Mouse (Mus musculus): ENCODE measurements at regions not wholly inside any gene's neighbourhood (a gene's known extent, or its start where the extent isn't known, plus 50 kb on each side); places are given as distances from the start of the nearest gene placed in this dataset.
"Not testable (repeated sequence)": the region's sequence is repeated elsewhere in the genome, so short reads cannot be mapped to it uniquely, and the experiment has no call there.

GRCm38 (mm10) chr3:101224091-101224490, 63.6 kb downstream of the Cd2 start:
- H3K9me3 ChIP-seq: peaks cover 11% of the 10 kb centered on the region; the same call in 1 of the 2 replicates
- H3K27ac ChIP-seq: no peak overlapping the region
- 77% methylated on average over 7 of the region's 7 CpGs for WGBS
- H3K4me3 ChIP-seq: no peak overlapping the region
- no peaks in the 10 kb centered on the region for H3K27me3 ChIP-seq (replicated peaks)
- no peaks in the 10 kb centered on the region for H3K36me3 ChIP-seq
- H3K9ac ChIP-seq: no peak overlapping the region
- no peaks in the 10 kb centered on the region for H3K4me1 ChIP-seq
- ATAC-seq (ENCODE audit: low FRiP score, low read depth): no peak
- no peak overlapping the region for H3K4me2 ChIP-seq (replicated peaks)

DNA sequence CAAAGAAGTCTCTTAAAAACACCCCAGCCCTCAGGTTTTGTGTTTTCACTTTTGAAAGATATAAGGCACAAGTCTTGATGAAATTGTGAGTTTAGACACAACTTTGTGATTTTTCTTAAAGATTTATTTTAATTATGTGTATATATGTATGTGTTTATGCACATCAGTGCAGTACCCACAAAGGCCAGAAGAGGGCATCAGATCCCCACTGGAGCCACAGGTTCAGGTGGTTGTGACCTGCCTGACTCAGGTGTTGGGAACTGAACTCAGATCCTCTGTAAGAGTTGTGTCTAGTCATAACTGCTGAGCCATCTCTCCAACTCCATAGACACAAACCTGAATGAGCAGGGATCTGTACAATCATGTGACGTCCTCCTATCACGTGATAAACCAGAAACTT, 67.8 kb downstream of the Cd2 start:
- ATAC-seq (ENCODE audit: low FRiP score, low read depth): no peak

DNA sequence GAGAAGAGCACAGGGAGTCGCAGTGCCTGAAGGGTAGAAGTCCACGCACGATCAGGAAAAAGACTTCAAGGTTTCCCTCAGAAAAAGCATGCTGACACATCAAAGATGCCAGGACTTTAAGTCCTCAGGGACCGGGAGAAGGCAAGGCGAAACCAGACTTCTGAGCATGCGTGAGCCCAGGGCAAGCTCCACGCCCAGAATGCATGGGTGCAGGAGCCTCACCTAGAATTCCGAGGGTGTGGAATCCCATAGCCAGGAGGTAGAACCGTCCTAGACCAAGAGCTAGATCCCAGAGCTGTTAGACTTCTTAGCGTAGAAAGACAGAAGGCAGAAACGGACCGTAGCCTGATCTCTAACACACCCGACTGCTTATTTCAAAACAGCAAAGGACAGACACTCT, 71.0 kb downstream of the Cd2 start:
- Histone ChIP-seq H3K4me2 (replicated peaks) (no peak overlapping the region), H3K36me3 (no peaks in the 10 kb centered on the region), H3K27me3 (replicated peaks) (no peaks in the 10 kb centered on the region), H3K27ac (no peak overlapping the region), H3K4me3 (no peak overlapping the region), H3K9ac (no peak overlapping the region), H3K9me3 (peaks cover 11% of the 10 kb centered on the region; the same call in 1 of the 2 replicates), H3K4me1 (peaks cover 19% of the 10 kb centered on the region)
- 90% methylated on average over 13 of the region's 13 CpGs for WGBS
- ATAC-seq (ENCODE audit: low FRiP score, low read depth): no peak

More for the DNA sequence above, 67.8 kb downstream of the Cd2 start:
- no peaks in the 10 kb centered on the region for H3K27me3 ChIP-seq (replicated peaks)
- H3K27ac ChIP-seq: no peak overlapping the region
- H3K9ac ChIP-seq: no peak overlapping the region
- WGBS: 94% methylated on average over 2 of the region's 2 CpGs
- peaks cover 11% of the 10 kb centered on the region; the same call in 1 of the 2 replicates for H3K9me3 ChIP-seq
- H3K4me1 ChIP-seq: no peaks in the 10 kb centered on the region
- H3K36me3 ChIP-seq: no peaks in the 10 kb centered on the region
- H3K4me2 ChIP-seq (replicated peaks): no peak overlapping the region
- no peak overlapping the region for H3K4me3 ChIP-seq

DNA sequence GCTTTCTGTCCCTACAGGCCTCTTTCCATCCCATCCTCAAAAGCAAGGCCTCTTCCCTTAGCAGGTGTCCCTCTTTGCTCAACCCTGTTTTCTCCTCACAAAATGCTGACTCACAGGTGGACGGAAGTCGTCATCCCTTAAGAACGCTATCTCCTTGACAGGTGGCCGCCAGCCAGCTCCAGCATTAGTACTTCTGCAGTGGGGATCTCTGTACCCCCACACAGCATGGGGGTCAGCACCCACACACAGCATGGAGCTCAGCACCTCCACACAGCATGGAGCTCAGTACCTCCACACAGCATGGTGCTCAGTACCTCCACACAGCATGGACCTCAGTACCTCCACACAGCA, 74.6 kb downstream of the Cd2 start:
- no peak overlapping the region for H3K4me3 ChIP-seq
- H3K9me3 ChIP-seq: no peaks in the 10 kb centered on the region
- H3K4me1 ChIP-seq: peaks cover 22% of the 10 kb centered on the region
- peak; percentile 7 for ATAC-seq (ENCODE audit: low FRiP score, low read depth)
- H3K27me3 ChIP-seq (replicated peaks): no peaks in the 10 kb centered on the region
- peak overlapping the region; percentile 44; the same call in 1 of the 2 replicates for H3K4me2 ChIP-seq (replicated peaks)
- H3K9ac ChIP-seq: no peak overlapping the region
- peak overlapping the region; percentile 46; the same call in 1 of the 2 replicates for H3K27ac ChIP-seq
- 60% methylated on average over 4 of the region's 4 CpGs for WGBS
- H3K36me3 ChIP-seq: no peaks in the 10 kb centered on the region

DNA sequence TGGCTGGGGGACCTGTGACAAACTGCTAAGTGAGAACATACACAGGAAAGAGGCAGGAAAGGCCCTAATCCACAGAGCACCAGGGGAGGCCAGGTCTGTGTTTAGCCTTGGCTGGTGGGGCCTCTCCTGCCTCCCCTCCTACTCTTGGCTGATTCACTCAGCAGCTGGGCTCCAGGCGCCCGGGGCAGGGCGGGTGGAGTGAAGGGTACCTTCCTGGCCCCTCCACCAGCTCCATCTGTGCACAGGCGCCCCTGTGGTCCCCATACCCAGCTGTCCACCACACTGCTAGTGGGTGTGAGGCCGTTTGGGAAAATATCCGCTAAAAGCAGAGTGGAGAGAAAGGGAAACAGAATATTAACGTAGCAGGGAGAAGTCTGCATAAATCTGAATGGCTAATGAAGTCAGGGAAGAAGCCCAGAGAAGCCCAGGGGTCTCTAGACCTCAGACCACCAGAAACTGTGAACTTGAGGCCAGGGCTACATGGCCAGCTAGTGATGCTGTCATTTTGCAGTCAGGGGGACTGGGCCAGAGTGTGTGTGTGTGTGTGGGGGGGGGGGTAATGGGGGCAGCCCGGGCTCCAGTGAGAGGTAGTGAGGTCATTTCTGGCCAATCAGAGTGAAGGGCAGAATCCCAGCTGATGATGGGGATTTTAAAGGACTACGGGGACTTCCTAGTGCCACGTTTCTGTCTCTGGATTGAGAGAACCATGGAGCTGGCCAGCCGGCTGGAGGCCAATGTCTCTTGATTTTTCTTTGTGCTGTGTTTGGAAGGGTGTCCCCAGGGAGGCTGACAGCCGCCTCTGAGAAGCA, 75.1 kb downstream of the Cd2 start:
- Histone ChIP-seq H3K9ac (no peak overlapping the region), H3K9me3 (no peaks in the 10 kb centered on the region), H3K36me3 (no peaks in the 10 kb centered on the region), H3K4me3 (no peak overlapping the region), H3K27me3 (replicated peaks) (no peaks in the 10 kb centered on the region), H3K4me1 (peaks cover 22% of the 10 kb centered on the region), H3K4me2 (replicated peaks) (peak overlapping the region; percentile 44), H3K27ac (peak overlapping the region; percentile 80; the same call in 1 of the 2 replicates)
- WGBS: 6% methylated on average over 12 of the region's 12 CpGs
- peak; percentile 93 for ATAC-seq (ENCODE audit: low FRiP score, low read depth)

DNA sequence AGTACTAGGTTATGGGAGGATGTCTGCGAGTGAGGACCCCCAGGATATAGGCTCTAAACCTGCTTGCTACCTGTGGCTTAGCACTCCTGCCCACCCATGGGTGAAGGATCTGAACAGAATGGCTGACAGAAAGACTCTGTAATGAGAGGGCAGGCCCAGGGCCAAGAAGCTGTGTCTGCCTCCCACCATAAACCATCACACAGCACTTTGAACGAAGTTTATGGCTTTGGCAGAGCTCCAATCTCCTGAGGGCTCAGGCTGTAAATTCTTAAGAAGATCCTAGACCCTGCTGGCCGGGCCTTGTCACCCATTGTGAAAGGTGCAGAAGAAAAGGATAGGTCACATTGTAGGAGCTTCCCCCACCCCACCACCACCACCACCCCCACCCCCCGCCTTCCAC, 75.8 kb downstream of the Cd2 start:
- no peak overlapping the region for H3K9ac ChIP-seq
- ATAC-seq (ENCODE audit: low FRiP score, low read depth): peak; percentile 72
- H3K27me3 ChIP-seq (replicated peaks): no peaks in the 10 kb centered on the region
- no peaks in the 10 kb centered on the region for H3K36me3 ChIP-seq
- peak overlapping the region; percentile 44 for H3K4me2 ChIP-seq (replicated peaks)
- 12% methylated on average over 4 of the region's 4 CpGs for WGBS
- no peaks in the 10 kb centered on the region for H3K9me3 ChIP-seq
- peak overlapping the region; percentile 80; the same call in 1 of the 2 replicates for H3K27ac ChIP-seq
- H3K4me1 ChIP-seq: peaks cover 22% of the 10 kb centered on the region
- no peak overlapping the region for H3K4me3 ChIP-seq

GRCm38 (mm10) chr3:101209546-101209945, 78.2 kb downstream of the Cd2 start:
- peaks cover 22% of the 10 kb centered on the region for H3K4me1 ChIP-seq
- 72% methylated on average over 7 of the region's 7 CpGs for WGBS
- H3K4me2 ChIP-seq (replicated peaks): no peak overlapping the region
- ATAC-seq (ENCODE audit: low FRiP score, low read depth): no peak
- H3K27me3 ChIP-seq (replicated peaks): no peaks in the 10 kb centered on the region
- H3K9me3 ChIP-seq: no peaks in the 10 kb centered on the region
- H3K27ac ChIP-seq: no peak overlapping the region
- H3K36me3 ChIP-seq: no peaks in the 10 kb centered on the region
- H3K4me3 ChIP-seq: no peak overlapping the region
- H3K9ac ChIP-seq: no peak overlapping the region

GRCm38 (mm10) chr3:101208751-101209150, 79.0 kb downstream of the Cd2 start:
- H3K36me3 ChIP-seq: no peaks in the 10 kb centered on the region
- ATAC-seq (ENCODE audit: low FRiP score, low read depth): no peak
- no peak overlapping the region for H3K9ac ChIP-seq

DNA sequence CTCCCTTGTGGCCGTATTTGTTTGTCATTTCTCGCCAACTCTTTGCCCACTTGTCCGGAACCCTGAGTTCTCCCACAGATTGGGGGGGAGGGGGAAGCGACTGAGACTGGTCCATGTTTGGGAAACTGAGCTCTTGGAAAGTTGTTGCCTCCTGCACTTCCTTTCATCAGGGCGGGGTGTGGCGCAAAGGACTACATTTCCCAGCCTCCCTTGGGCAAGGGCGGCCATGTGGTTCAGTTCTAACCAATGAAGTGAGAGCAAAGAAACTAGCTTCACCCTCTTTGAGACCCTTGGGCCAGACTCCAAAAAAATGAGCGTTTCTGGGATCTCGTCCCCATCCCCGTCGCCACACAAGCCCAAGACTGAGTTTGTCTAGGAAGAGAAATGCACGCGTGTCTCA, 81.6 kb downstream of the Cd2 start:
- not testable (repeated sequence) for H3K9ac ChIP-seq; H3K27me3 ChIP-seq (replicated peaks); H3K9me3 ChIP-seq; H3K4me1 ChIP-seq; H3K4me3 ChIP-seq; H3K36me3 ChIP-seq; ATAC-seq (ENCODE audit: low FRiP score, low read depth); H3K4me2 ChIP-seq (replicated peaks); H3K27ac ChIP-seq
- 94% methylated on average over 13 of the region's 13 CpGs for WGBS

More at GRCm38 (mm10) chr3:101208751-101209150, 79.0 kb downstream of the Cd2 start:
- WGBS: 93% methylated on average over 12 of the region's 12 CpGs
- Histone ChIP-seq H3K27ac (no peak overlapping the region), H3K4me3 (no peak overlapping the region), H3K4me1 (peaks cover 22% of the 10 kb centered on the region), H3K4me2 (replicated peaks) (no peak overlapping the region), H3K9me3 (no peaks in the 10 kb centered on the region), H3K27me3 (replicated peaks) (no peaks in the 10 kb centered on the region)

GRCm38 (mm10) chr3:101194725-101195124, 84.6 kb upstream of the Ptgfrn start:
- H3K27ac ChIP-seq: no peak overlapping the region
- H3K27me3 ChIP-seq (replicated peaks): no peaks in the 10 kb centered on the region
- no peaks in the 10 kb centered on the region for H3K36me3 ChIP-seq
- H3K9me3 ChIP-seq: no peaks in the 10 kb centered on the region
- H3K4me1 ChIP-seq: no peaks in the 10 kb centered on the region
- 84% methylated on average over 5 of the region's 5 CpGs for WGBS
- no peak for ATAC-seq (ENCODE audit: low FRiP score, low read depth)
- no peak overlapping the region for H3K4me2 ChIP-seq (replicated peaks)
- no peak overlapping the region for H3K9ac ChIP-seq
- no peak overlapping the region for H3K4me3 ChIP-seq

DNA sequence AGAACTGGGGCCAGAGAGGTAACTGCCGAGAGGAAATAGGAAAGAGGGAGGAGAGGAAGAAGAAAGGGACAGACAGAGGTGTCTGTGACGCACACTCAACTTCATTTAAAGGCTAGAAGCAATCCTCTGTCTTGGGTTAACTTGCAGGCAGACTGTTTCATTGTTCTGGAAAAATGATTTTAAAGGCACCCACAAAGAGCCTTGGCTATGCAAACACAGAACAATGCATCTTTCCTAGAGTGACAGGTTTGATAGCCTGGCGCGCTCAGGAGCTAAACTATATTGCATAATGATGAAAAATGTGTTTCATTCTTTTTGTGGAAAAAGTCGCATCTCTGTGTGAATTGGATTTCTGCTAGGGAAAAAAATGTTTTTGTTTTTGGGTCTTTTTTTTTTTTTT, 84.2 kb upstream of the Ptgfrn start:
- Histone ChIP-seq H3K9ac (no peak overlapping the region), H3K9me3 (no peaks in the 10 kb centered on the region), H3K4me2 (replicated peaks) (no peak overlapping the region), H3K4me1 (no peaks in the 10 kb centered on the region), H3K36me3 (no peaks in the 10 kb centered on the region), H3K4me3 (no peak overlapping the region), H3K27me3 (replicated peaks) (no peaks in the 10 kb centered on the region), H3K27ac (no peak overlapping the region)
- no peak for ATAC-seq (ENCODE audit: low FRiP score, low read depth)
- 72% methylated on average over 5 of the region's 5 CpGs for WGBS

- no peak overlapping the region for H3K9ac ChIP-seq
- H3K27me3 ChIP-seq (replicated peaks): no peaks in the 10 kb centered on the region
- no peaks in the 10 kb centered on the region for H3K9me3 ChIP-seq
- no peak overlapping the region for H3K4me3 ChIP-seq
- 88% methylated on average over 7 of the region's 7 CpGs for WGBS
- no peak for ATAC-seq (ENCODE audit: low FRiP score, low read depth)
- H3K4me1 ChIP-seq: no peaks in the 10 kb centered on the region
- no peak overlapping the region for H3K27ac ChIP-seq
- no peak overlapping the region for H3K4me2 ChIP-seq (replicated peaks)
- no peaks in the 10 kb centered on the region for H3K36me3 ChIP-seq
Observed at GRCm38 (mm10) chr3:101191298-101191986, 81.4 kb upstream of the Ptgfrn start.

All from neural tube, embryonic 12.5 days (tissue).